Mouse (Mus musculus) thymus, postnatal 10 days (tissue): ENCODE data around the gene Mrgpre.

Experiments used
- DNase-seq, 2 experiments: peaks; one replicate each; pipeline ENCODE4 v3.0.0; 2021; ENCODE audit warnings: low spot score in 2 of 2

Mrgpre gene

DNA sequence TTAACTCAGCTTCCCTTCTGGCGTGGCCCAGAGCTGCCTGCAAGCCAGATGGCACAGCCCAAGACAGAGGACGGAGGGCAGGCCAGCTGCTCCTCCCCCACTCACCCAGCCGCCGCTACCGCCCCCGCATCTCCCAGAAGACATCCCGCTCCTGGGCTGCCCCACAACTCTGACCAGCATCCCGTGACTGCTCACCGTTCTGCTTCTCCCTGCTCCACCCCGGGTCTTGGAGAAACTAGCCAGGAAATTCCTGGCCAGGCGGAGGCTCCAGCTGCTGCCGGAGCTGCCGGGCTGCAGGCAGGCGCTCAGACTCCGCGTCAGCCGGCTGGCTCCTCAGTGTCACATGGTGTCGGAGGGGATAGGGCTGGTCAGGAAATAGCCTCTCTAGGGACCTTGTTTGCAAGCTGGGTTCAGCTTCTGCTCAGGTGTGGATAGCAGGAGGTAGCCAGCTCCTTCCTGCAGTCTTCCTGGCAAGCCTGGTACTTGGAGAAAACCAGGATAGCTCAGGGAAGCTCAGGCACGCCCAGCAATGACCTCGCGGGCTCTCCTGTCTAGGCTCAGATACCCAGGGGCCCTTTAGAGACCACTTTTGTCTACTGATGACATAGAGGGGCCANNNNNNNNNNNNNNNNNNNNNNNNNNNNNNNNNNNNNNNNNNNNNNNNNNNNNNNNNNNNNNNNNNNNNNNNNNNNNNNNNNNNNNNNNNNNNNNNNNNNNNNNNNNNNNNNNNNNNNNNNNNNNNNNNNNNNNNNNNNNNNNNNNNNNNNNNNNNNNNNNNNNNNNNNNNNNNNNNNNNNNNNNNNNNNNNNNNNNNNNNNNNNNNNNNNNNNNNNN, at the start of gene Mrgpre:
Gene Mrgpre (minus strand): TSS at position 505 of the 834 bp plus-strand sequence.
- peak; percentile 59 to 63 for DNase-seq

GRCm38 (mm10) chr7:143833581-143834190, 49.4 kb upstream of the Mrgpre start:
- DNase-seq, result no peak

- DNase-seq, result no peak
These were observed 48.3 kb upstream of the Mrgpre start for GRCm38 (mm10) chr7:143832611-143833010.

DNA sequence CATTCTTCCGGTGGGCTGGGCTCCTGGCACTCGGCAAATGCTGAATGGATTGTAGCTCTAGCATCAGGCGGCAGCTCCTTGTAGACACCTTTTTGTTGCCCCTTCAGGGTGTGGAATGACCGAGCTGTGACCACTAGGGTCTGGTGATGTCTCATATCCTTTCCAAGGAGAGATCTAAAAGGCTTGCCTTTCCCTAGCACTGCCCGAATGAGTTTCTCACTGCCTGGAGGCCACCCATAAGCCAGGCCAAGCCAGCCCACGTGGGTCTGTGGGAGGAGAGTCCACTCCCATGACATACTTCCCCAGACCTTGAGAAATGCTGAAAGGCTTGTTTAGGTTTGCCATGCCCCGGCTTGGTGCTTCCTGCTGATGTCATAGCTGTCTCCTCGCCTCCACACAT, 47.9 kb upstream of the Mrgpre start:
- DNase-seq, result no peak

GRCm38 (mm10) chr7:143830399-143830798, 46.1 kb upstream of the Mrgpre start:
- peak in 1 of 2 experiments; percentile 22 for DNase-seq

DNA sequence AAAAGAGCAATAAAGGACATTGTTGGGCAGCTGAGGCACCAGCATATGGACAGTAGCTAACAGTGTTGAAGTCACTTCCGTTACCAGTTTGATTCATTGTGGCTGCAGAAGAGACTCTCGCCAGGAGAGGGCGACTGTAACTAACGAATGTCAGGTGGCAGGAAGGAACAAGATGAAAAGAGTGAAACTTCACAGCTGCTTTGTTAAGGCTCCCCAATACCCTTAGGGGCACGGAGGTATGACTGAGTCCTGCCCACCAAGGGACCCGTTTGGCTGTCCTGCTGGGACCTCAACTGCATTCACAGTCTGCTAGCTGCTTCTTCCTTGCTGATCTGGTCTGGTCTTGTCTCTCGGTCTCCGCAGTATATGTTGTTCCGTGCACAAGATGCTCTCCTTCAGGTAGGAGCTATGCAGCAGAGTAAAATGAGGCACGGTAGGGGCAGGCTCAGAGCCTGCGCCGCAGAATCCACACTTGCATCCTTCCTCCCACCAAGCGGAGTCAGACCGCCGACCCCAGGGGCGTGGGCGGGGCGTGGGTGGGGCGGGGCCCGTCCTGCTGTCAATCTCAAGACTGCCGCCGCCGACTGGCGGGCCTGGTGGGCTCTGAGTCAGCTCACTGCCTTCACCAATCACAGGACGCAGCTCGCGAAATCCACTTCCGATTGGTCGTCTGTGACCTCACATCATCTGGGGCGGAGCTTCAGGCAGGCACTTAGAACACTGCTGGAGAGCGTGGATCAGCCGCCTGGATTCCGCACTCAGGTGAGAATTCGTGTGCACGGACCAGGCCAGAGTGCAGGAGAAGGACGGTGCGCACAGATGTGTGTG, 45.4 kb upstream of the Mrgpre start:
- peak; percentile 94 to 95 for DNase-seq

DNA sequence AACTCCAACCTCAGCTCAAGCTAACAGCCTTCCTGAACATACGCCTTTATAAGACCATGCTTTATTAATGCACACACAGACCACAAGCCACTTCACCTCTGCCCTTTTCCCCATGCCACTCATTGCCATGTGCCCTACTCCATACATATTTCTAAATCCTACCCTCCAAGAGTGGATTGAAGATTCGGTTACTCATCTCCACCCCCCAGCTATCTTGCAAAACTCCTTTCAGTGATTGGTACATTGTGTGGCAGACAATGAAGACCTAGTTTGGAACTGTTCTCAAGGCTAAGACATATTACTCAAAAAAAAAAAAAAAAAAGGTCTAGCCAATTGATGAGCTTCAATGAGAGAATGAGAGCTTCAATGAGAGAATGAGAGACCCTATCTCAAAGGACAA, 42.7 kb upstream of the Mrgpre start:
- no peak for DNase-seq

GRCm38 (mm10) chr7:143823266-143823605, 38.9 kb upstream of the Mrgpre start:
- DNase-seq, result no peak

DNA sequence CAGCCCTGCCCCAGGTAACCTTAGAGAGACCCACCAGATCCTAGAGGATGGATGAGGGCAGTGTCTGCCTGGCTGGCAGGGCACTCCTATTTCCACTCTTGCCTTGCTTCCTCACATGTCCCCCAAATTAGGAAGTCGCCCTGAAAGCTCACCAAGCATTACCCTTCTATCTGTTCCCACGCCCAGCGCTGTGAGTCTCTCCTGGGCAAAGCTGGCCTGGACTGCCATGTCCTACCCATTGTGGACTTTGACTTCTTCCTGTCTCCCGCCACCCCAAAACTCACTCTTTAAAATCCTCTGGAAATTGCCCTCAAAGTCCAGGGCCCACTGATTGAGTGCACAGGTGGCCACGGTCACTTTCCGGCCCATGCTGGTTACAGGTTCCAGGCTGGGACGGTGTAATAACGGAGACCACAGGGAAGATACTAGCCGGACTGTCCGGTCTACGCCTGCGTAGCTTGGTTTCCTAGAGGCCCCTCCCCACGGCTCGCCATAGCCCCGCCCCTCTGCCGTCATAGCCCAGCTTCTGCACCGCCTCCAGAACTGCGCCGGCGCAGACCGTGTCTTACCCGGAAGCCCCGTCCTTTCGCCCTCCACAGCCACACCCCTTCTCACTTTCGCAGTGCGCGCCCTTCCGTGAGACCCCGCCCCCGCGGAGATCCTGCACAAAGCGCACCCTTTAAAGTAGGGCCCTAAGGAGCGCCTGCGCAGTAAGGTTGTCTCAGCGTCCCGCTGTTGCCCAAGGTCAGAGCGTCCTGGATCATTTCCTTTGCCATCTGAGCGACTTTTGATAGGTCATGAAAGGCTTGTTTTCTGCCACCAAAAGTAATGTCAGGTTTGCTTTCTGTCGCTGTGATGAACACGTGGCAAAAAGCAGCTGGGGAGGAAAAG, 38.3 kb upstream of the Mrgpre start, which contains the start of the genes Nadsyn1 and Dhcr7:
Gene Nadsyn1 (minus strand): TSS at position 475 of the 891 bp plus-strand sequence.
Gene Dhcr7 (plus strand): TSS at position 771 of the 891 bp plus-strand sequence.
- peak; percentile 99 for DNase-seq

GRCm38 (mm10) chr7:143821241-143821640, 36.9 kb upstream of the Mrgpre start:
- DNase-seq, result no peak

DNA sequence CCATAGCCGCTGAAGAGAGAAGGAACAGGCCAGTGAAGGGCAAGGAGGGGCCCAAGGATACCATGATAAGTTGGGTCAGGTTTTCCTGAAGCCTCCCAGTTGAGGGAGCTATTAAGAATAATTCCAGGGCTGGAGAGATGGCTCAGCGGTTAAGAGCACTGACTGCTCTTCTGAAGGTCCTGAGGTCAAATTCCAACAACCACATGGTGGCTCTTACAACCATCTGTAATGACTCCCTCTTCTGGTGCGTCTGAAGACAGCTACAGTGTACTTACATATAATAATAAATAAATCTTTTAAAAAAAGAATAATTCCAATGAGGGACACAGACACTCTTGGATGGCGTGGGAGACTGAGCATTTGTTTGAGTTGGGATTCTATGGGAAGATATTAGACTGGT, 34.9 kb upstream of the Mrgpre start:
- DNase-seq, result no peak

DNA sequence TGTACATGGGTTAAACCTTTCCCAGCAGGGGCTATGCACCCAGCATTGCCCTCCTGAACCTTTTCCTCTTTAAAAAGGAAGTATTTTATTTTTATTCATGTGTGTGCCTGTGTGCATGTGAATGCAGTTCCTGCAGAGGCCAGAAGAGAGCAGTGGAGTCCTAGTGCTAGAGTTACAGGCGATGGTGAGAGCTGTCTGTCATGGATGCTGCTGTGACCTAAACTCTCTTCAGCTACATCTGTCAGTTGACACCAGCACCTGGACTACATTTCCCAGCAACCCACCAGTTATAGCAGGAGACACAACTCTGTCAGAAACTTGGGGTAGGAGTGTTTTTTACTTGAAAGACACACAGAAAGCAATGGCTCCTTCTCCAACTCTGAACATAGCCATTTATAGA, 24.6 kb upstream of the Mrgpre start:
- peak; percentile 45 to 67 for DNase-seq

DNA sequence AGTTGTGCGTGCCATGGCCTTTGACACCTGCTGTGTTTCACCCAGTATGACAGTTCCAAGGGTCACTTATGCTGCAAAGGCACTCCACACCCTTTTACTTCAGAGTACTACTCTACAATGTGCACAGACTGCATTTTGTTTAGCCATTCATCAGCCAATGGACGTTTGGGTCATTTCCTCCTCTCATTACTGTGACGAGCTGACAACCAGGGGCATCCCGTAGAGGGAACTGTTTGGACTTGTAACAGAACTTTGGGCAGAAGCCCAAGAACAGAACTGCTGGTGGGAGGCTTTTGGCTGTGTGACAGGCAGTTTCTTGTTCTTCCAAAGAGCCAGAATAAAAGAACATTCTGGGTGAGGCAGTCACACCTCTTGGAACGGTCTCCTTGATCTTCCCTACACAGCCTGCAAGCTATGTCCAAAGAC, 20.9 kb upstream of the Mrgpre start:
- no peak for DNase-seq

DNA sequence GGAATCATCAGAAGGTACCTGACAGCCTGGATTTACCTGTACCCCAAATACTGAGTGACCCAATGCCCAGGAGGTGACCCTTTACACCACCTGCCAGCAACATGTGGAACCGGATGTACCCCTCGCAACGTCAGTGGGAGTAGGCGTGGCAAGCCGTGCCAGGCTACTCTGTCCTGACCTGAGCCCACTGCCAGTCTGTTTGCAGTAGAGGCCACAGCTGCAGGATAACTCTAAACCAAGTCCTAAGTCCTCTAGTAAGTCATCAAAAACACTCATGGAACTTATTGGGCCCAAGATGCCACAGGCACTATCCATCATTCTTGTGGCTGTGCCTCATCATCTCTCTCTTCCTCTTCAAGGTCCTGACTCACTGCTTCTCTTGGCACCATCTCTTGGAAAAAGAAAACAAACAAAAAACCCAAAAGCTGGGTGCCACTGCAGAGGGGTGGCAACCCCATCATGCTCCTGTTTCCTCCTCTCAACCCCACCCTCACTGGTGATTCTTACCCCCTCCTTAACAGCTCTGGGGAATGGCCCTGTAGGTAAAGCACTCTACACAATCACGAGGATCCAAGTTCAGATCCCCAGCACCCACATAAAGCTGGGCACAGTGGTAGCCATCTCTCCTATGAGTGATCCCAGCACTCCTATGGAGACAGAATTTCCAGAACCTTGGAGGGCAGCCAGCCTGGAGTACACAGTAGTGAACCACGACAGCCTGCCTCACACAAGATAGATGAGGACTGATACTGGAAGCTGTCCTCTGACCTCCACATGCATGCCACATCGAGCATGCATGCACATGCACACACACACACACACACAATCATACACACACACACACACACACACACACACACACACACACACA, 17.1 kb upstream of the Mrgpre start:
- no peak for DNase-seq

DNA sequence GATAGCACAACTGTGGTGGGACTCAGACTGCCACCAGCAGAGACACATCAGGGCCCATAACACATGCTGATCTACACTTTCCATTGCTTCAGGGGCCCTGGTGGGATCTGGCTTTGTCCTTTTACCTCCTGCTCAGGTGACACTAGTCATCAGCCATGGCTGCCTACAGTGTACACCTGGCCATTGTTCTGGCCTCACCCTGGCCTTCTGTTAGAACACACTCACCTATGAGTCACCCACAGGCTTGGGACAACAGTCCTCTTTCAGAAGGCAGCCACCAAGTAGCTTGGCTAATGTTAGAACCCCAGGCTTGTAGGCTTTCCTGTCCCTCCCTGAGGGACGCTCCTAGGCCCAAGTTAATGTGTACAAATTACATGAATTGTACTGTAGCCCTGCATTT, 16.5 kb upstream of the Mrgpre start:
- no peak for DNase-seq

DNA sequence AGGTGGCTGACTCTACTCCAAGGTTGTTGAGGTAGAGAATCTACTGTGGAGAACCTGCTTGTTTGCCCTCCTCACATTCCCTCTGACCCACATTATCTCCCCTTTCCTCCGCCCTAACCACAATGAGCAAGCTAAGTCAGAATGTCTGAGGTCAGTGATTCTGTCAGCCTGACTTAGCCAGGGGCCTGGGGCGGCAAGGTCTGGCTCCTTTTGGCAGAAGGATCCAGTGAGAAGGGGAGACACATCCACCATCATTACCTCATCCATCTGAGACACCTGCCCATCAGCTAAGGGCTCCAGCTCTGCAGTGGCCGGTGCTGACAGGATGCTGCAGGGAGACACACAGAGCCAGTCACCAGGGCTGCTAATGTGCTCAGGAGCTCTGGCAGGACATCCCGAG, 14.5 kb upstream of the Mrgpre start:
- DNase-seq, result no peak

- DNase-seq, result peak in 1 of 2 experiments; percentile 57
These were observed 8.8 kb upstream of the Mrgpre start for GRCm38 (mm10) chr7:143793121-143793520.

DNA sequence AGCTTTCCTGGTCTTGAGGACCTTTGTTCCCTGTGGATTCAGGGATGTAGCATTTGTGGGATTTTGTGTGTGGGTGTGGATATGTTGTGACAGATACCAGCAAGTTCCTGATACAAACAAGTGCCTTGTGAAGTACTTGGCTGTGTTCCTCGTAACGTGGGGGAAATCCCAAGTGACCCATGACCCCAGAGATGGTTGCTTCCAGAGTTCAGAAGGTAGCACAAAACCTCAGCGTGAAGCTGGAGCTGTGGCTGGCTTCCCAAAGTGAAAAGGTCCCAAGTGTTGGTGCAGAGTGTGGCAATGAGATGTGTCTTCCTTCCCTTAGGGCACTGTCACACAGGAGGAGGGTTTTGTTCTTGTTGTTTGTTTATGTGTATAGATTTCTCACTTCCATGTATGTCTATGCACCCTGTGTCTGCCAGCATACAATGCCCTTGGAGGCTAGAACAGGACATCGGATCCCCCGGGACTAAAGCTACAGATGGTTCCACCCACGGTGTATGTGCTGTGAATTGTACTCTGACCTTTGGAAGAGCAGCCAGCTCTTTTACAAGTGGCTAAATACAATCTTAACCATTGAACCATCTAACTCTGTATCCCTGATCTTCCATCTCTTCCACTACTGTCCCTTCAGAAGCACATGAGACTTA, 8.2 kb upstream of the Mrgpre start:
- DNase-seq, result no peak

DNA sequence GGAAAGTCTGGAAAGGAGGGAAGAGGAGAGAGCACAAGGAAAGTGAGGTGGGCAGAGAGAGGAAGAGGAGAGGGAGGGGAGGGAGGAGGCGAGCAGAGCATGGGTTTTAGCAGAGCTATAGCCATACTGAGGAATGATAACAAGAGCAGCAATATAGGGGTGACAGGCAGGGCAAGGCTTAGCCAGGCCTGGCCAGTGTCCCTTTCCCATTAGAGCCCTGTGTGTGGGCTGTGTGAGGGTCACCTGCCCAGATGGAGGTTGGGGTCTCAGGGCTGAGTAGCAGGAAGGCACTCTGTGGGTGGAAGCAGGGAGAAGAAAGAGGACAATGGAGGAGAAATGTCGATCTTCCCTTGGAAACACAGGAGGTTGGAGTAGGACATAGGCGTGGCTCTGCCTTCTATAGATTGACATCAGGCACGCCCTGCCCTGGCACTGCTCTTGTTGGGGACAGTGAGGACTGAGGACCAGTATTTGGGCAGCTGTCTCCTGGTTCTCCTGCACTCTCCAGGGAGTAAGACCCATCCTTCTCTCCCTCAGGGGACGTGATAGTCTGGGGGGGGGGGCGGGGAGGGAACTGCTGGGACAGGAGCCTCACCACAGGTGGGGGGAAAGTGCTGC, 813 bp downstream of the Mrgpre start:
- no peak for DNase-seq
